Mouse (Mus musculus): ENCODE data around the gene Nubpl. TPM values are rescaled to one million over a fixed set of nuclear protein-coding genes. Genes with fewer than 3 reads are reported as not detected.

Nubpl gene
- total RNA-seq, 2 experiments from 2014 or later = 10.5 to 12.1 TPM

DNA sequence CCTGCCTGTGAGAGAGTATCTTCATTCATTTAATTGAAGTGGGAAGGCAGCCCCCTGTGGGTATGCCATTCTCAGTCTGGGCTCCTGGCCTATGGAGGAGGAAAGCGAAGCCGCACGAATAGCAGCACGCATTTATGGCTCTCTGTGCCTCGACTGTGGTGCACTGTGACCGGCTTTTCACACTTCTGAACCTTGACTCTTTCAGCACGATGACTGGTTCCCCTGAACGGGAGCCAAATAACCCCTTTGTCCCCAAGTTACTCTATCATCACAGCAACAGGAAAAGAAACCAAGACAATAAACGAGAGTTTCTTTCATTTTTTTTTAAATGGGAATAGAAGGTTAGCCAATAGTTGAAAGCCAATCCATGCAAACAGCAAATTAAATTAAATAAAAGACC lies 220.9 kb downstream of the Nubpl start:
- DNase-seq (ENCODE audit: low spot score in 2 of 2) = no peak

DNA sequence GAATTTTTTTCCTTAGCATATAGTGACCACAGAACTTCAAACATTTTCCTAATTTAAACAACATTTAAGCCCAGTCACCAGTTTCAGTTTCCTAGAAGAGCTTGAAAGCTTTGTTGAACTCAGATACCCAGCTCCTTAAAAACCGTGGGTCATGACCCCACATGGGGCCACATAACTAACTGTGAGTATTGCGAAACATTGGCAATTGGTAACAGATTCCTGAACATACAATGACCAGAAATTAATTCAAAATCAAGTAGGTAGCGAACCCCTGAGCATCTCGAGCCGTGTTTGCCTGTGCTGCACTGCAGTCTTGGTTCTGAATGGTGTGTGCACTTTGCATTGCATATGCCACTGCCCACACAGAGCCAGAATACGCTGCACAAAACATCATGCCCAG lies 221.6 kb downstream of the Nubpl start:
- DNase-seq (ENCODE audit: low spot score in 2 of 2) = no peak

DNA sequence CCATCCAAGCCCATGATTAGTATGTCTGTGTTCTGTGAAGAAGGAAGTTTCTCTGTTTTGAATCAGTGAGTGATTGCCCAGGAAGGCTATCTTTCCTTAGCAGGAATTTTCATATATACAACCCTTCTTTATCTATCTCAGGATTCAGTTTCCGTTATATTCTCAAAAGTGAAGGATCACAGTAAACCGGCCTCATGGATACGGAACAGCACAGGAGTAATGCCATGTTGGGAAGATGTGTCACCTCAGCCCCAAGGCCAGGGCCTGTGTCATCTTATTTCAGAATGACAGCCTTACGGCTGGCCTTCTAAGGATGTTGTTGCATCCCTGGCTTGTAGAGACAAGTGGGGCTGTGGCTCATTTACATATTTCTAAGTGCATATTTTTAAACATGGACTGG lies 231.0 kb downstream of the Nubpl start:
- no peak for DNase-seq (ENCODE audit: low spot score in 2 of 2)

DNA sequence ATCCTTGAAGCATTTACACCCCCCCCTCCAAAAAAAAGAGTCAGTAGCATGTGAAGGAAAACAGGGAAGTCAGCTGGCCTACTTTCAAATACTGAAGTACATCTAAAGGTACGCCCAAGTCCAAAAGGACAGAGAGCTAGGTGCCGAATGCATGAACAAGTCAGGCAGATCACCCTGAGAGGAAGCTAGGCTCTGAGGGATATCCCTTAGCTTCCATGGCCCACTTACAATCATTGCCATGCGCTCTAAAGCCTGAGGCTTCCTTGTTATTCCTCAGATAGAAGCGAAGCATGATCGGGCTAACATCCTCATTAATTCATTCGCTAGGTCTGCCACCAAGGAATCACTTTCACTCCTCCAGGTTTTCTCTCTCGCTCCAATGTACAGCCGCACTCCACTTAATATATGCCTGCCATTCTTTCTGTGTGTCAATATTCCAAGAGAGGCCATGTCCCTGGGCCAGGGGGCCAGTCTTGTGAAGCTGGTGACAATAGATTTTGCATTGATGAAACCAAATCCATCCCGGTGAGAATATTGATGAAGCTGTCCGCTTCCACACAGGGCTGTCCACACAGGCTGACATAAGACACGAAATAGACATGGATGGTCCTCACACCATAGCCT lies 237.7 kb downstream of the Nubpl start:
- no peak for DNase-seq (ENCODE audit: low spot score in 2 of 2)

DNA sequence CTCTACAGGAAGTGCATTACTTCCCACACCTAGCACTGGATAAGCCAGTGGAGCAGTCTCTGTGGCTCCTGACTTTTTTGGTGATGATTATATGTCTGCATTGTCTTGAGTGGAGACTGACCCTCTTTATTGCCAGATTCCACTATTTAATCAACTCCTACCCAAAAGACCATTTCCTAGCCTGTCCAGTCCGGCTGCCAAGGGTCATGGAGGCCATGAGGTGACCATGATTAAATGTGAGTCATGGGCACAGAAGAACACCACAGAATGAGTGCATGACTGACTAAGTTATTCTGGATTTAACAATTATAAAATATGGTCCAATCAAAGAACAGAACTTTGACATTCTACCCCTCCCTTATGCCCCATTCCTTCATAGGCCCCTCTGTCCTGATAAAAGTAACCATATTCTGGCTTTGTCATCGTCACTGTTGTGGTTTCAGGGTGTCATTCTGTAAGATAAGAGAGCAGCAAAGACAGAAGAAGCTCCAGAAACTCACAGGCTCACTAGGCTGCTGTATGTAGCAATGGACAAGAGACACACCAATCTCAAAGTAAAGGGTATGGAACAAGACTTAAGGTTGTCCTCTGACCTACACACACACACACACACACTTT lies 240.7 kb downstream of the Nubpl start:
- peak in 1 of 2 experiments; percentile 12 for DNase-seq (ENCODE audit: low spot score in 2 of 2)

DNA sequence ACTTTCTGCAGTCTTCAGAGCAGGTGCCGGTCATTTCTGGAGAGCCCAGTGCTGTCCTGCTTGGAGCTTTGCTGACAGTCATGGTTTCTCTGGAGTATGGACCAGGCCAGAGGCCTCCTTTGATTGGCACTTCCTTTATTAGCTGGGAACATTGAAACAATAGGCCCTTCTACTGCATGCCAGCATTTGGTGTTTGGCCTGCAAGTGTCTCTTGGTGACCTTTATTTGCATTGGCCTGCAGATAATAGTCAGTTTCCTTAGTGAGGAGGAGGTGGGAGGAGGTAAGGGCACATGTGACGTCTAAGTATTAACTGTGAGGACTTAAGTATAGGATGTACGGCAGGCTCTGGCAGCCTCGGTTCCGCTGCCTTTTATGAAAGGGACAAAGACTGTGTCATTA lies 249.1 kb downstream of the Nubpl start:
- DNase-seq (ENCODE audit: low spot score in 2 of 2) = no peak

DNA sequence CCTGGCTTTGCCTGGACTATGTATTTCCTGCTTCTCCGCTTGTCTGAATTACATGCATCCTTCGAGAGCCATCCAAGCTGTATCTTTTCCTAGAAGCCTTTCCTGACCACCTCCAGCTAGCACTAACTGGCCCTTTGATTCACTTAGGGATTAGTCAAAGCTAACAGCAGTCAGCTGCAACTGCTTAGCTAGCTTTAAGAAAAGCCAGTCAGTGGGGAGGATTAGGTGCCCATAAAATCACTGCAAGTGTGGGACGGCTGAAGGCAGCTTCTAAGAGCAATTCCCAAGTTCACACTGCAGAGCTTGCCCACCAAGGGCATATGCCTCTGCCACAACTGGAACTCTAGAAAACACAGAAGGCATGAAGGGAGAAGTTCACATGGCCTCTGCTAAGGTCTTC lies 252.7 kb downstream of the Nubpl start:
- DNase-seq (ENCODE audit: low spot score in 2 of 2) = no peak

DNA sequence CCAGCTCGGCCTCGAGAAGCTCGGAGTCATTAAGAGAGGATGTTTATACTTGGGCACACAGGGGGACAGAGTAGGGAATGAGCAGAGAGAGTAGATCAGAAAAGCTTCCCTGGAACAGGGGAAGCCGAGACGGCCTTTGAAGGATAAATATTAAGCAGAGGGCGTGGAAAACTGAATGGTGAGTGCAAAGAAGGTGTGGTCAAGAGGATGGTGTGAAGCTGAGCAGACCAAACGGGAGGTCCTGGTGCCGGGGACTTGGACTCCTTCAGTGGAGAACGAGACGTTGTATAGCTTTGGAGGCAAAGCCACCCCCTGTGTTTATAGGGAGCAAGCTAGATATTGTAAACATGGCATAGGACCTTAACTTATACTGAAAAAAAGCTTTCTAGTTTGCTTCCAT lies 261.9 kb downstream of the Nubpl start:
- DNase-seq (ENCODE audit: low spot score in 2 of 2) = no peak

DNA sequence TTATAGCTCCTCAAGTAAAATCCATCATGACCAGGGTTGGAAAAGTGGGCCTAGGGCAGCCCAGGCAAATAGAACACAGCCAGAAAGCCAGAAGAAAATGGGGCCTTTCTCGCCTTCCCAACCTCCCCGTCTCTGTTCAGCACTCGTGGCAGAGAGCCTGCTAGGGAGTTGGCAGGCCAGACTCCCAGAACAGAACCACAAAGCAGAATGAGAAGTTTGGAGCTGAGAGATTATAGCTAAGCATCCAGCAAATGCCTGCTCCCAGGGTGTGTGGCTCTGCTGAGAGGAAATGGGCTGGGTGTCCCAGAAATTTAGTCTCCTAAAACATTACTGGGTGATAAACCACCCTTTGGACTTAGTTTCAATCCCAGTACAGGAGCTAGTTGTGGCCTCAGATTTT lies 262.6 kb downstream of the Nubpl start:
- no peak for DNase-seq (ENCODE audit: low spot score in 2 of 2)

DNA sequence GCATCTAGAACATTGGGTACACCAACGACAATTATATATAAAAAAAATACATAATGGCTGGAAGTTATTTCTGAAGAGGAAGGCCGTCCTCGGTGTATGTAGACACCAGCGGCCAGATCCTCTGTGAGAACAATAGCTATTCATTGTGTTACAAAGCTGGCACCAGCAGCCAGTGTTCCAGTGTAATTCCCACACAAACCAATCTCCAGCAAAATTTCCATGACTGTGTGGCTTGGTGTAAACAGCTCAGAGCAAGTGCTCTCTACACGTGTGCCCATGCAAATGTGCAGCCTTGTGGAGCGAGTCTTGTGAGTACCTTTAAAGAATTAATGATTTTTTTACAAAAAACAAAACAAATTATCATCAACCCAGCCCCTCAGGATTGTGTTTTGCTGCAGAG lies 263.7 kb downstream of the Nubpl start:
- DNase-seq (ENCODE audit: low spot score in 2 of 2) = no peak

Other genes with a start within 250 kb of the Nubpl start
- 10 to 100 TPM; 23.1 to 25.0 TPM for gene Heatr5a, start 126.4 kb upstream of the Nubpl start, total RNA-seq (2021)
- 10 to 100 TPM; 11.2 to 18.0 TPM for gene Dtd2, start 91.2 kb upstream of the Nubpl start, total RNA-seq (2021)
- gene Gpr33, start 69.7 kb upstream of the Nubpl start, total RNA-seq (2021) = under 1 TPM in 1 of 2 experiments, not detected in 1; 0.22 TPM

All from adrenal gland, adult 18-20 months (tissue).